Comparison of ENCODE assay signal across 27 mouse cellular contexts in genomic region chr1:177234462-177234861, GRCm38 (mm10).
"Had no signal": no experiment of that assay in that cellular context is flagged by ENCODE, and none has a peak within 500 bp of the region (broad histone marks: within the 10 kb centered on the region; RNA-seq: fewer than 3 reads in every experiment).

No protein-coding gene starts in this region.

- H3K27me3 ChIP-seq: heart, embryonic 12.5 days; hindbrain, embryonic 12.5 days; intestine, embryonic 15.5 days; limb, embryonic 12.5 days; liver, embryonic 13.5 days; liver, embryonic 15.5 days had no signal

- H3K36me3 ChIP-seq: intestine, embryonic 15.5 days; liver, embryonic 13.5 days; liver, embryonic 15.5 days had no signal

- H3K27ac ChIP-seq: gastrocnemius, adult 2 months; heart, embryonic 10.5 days; hindbrain, embryonic 10.5 days; hindbrain, embryonic 12.5 days; hindbrain, embryonic 14.5 days; intestine, embryonic 15.5 days; limb, embryonic 10.5 days; limb, embryonic 12.5 days; liver, embryonic 13.5 days; liver, embryonic 15.5 days had no signal

- H3K9me3 ChIP-seq: heart, embryonic 10.5 days; heart, embryonic 12.5 days; hindbrain, embryonic 10.5 days; hindbrain, embryonic 12.5 days; intestine, embryonic 15.5 days; limb, embryonic 10.5 days; limb, embryonic 12.5 days; liver, embryonic 13.5 days; liver, embryonic 15.5 days had no signal

- H3K4me3 ChIP-seq: gastrocnemius, adult 2 months; heart, embryonic 10.5 days; heart, embryonic 12.5 days; hindbrain, embryonic 10.5 days; hindbrain, embryonic 12.5 days; intestine, embryonic 15.5 days; limb, embryonic 10.5 days; limb, embryonic 12.5 days; liver, embryonic 13.5 days; liver, embryonic 15.5 days had no signal

- H3K4me1 ChIP-seq: hindbrain, embryonic 10.5 days; hindbrain, embryonic 12.5 days; intestine, embryonic 15.5 days; limb, embryonic 10.5 days; limb, embryonic 12.5 days; liver, embryonic 13.5 days; liver, embryonic 15.5 days had no signal

- ATAC-seq: hindbrain, embryonic 16.5 days; inflammation-experienced regulatory T-cells, adult 6 months; intestine, embryonic 15.5 days; intestine, postnatal 0 days had no signal

- DNase-seq: gastrocnemius, adult 2 months; gastrocnemius, postnatal 10 days; gastrocnemius, postnatal 25 days; heart, adult 18-20 months; heart, postnatal 10 days; heart, postnatal 4 days; kidney, adult 18-20 months; kidney, adult 8-10 months; kidney, postnatal 14 days; kidney, postnatal 36 days; layer of hippocampus, adult 9-11 months; layer of hippocampus, postnatal 36 days; liver; liver, embryonic 13.5 days had no signal

- H3K9ac ChIP-seq: heart, embryonic 12.5 days; hindbrain, embryonic 12.5 days; hindbrain, embryonic 14.5 days; intestine, embryonic 15.5 days; limb, embryonic 12.5 days; liver, embryonic 13.5 days; liver, embryonic 15.5 days had no signal

- H3K4me2 ChIP-seq: heart, embryonic 12.5 days; hindbrain, embryonic 12.5 days; hindbrain, embryonic 14.5 days; intestine, embryonic 15.5 days; limb, embryonic 12.5 days; liver, embryonic 11.5 days; liver, embryonic 13.5 days; liver, embryonic 15.5 days had no signal
